Mouse (Mus musculus) frontal cortex, postnatal 14 days (tissue): ENCODE results near the gene L2hgdh.

Experiments used
- DNase-seq, 2 experiments: peaks; one replicate each; pipeline ENCODE4 v3.0.0; 2022; ENCODE audit warnings: low spot score in 2 of 2

The L2hgdh gene

GRCm38 (mm10) chr12:69729246-69729645 is 4.6 kb upstream of the L2hgdh start:
- no peak for DNase-seq

GRCm38 (mm10) chr12:69724018-69724710 is 509 bp downstream of the L2hgdh start:
- no peak for DNase-seq

GRCm38 (mm10) chr12:69723376-69723775 is 1.3 kb downstream of the L2hgdh start:
- no peak for DNase-seq

GRCm38 (mm10) chr12:69722857-69723256 is 1.8 kb downstream of the L2hgdh start:
- DNase-seq: no peak

GRCm38 (mm10) chr12:69713628-69714027 is 11.0 kb downstream of the L2hgdh start:
- no peak for DNase-seq

GRCm38 (mm10) chr12:69704799-69705458 is 19.7 kb downstream of the L2hgdh start:
- no peak for DNase-seq

- no peak for DNase-seq
Measured at GRCm38 (mm10) chr12:69698352-69698751, 26.3 kb downstream of the L2hgdh start.

GRCm38 (mm10) chr12:69696746-69697145 is 27.9 kb downstream of the L2hgdh start:
- DNase-seq: peak in 1 of 2 experiments; percentile 13

- no peak for DNase-seq
Measured at GRCm38 (mm10) chr12:69693471-69693870, 31.2 kb downstream of the L2hgdh start.

- DNase-seq: no peak
Measured at GRCm38 (mm10) chr12:69690714-69691113, 34.0 kb downstream of the L2hgdh start.

GRCm38 (mm10) chr12:69689094-69689493 is 35.6 kb downstream of the L2hgdh start:
- no peak for DNase-seq

GRCm38 (mm10) chr12:69688368-69688767 is 36.3 kb downstream of the L2hgdh start:
- DNase-seq: no peak

GRCm38 (mm10) chr12:69683537-69683936 is 41.1 kb downstream of the L2hgdh start:
- DNase-seq: peak; percentile 19 to 41

- DNase-seq: no peak
Measured at GRCm38 (mm10) chr12:69682788-69683419, 41.8 kb downstream of the L2hgdh start.

GRCm38 (mm10) chr12:69682065-69682787 is 42.4 kb downstream of the L2hgdh start:
- DNase-seq: peak; percentile 50 to 71

- DNase-seq: peak in 1 of 2 experiments; percentile 17
Measured at GRCm38 (mm10) chr12:69681566-69682061, 43.1 kb downstream of the L2hgdh start, which contains the start of gene Sos2. Sos2 (minus strand) TSS chr12:69681852.

GRCm38 (mm10) chr12:69680635-69681565 is 43.8 kb downstream of the L2hgdh start:
- peak in 1 of 2 experiments; percentile 7 for DNase-seq

GRCm38 (mm10) chr12:69676157-69676556 is 48.5 kb downstream of the L2hgdh start:
- DNase-seq: no peak

- DNase-seq: no peak
Measured at GRCm38 (mm10) chr12:69674576-69675537, 49.8 kb downstream of the L2hgdh start.

- no peak for DNase-seq
Measured at GRCm38 (mm10) chr12:69674176-69674575, 50.5 kb downstream of the L2hgdh start.
